9 mouse cellular contexts compared by ENCODE assay signal in genomic region chr16:31750526-31750925, GRCm38 (mm10).
DNase-seq lines count a peak whose midpoint lies in the region; ATAC-seq and TF ChIP-seq lines count a peak whose summit lies in the region.
"Had no signal": no experiment of that assay in that cellular context is flagged by ENCODE, and none has a peak within 500 bp of the region (broad histone marks: within the 10 kb centered on the region; RNA-seq: fewer than 3 reads in every experiment).

No protein-coding gene starts in this region.

- no peak for ATAC-seq in Patski

- DNase-seq in embryo, embryonic 10 days (ENCODE audit: low spot score), result peak; percentile 64
- no peak for DNase-seq in embryo, embryonic 9.5 days (ENCODE audit: extremely low spot score)
- peak; percentile 47 to 56 for DNase-seq in left cerebral cortex, postnatal 25 days (ENCODE audit: low spot score in 2 of 2)
- DNase-seq in left cerebral cortex, adult 8-10 months (ENCODE audit: low spot score in 2 of 2), result no peak
- DNase-seq in Patski (ENCODE audit: low read depth, low spot score), result no peak
- DNase-seq in lung, postnatal 36 days, result peak; percentile 65
- no peak for DNase-seq in adrenal gland, postnatal 10 days
- DNase-seq in right cerebral cortex, adult 2 months (ENCODE audit: low spot score in 2 of 2), result no peak

- POLR2A ChIA-PET in Patski (lab: Charles Lee), result no interaction called here

- H3K27me3 ChIP-seq in Patski, result no peaks in the 10 kb centered on the region
- H3K27me3 ChIP-seq: megakaryocyte, embryonic 14.5 days had no signal

- in situ Hi-C loops in Patski (cut with MboI; ENCODE audit: low pct_unique_long_range_greater_than_20kb), result loop anchor here (5.0 kb wide), 1 partner anchor 167 kb away; no protein-coding TSS in a partner anchor

- CTCF ChIA-PET in Patski (lab: Charles Lee), result no interaction called here

- peak; percentile 56 for TF ChIP-seq CTCF in Patski (IDR thresholded peaks at IDR 0.05)

- intact Hi-C loops in left cerebral cortex, postnatal 25 days (cut with DNase I), result loop anchor here (5.0 kb wide), 1 partner anchor 182 kb away; the partner anchor contains the start of gene Pigz

Comparison
In these comparisons a context has a peak if more than half of its experiments do, and no peak if none do; other contexts are left out.
1. DNase-seq: peak in embryo, embryonic 10 days (single experiment), left cerebral cortex, postnatal 25 days (2 of 2) and lung, postnatal 36 days (single experiment); none in embryo, embryonic 9.5 days (single experiment), left cerebral cortex, adult 8-10 months (0 of 2), Patski (single experiment), adrenal gland, postnatal 10 days (single experiment) and right cerebral cortex, adult 2 months (0 of 2).